Mouse (Mus musculus) megakaryocyte progenitor cell, adult 5-6 weeks (primary cell): Measurements from ENCODE around the gene Slc38a1. TPM values are rescaled to one million over a fixed set of nuclear protein-coding genes. Genes with fewer than 3 reads are reported as not detected.

Experiments
- ATAC-seq: replicated peaks from 2 replicates; pipeline ENCODE4 v1.8.0; 2016; ENCODE audit warnings: mild to moderate bottlenecking, moderate TSS enrichment, inconsistent platforms; ENCODE audit not compliant: poor library complexity
- total RNA-seq, 2 experiments: library from RNA; stranded (forward) in 1 of 2; stranded (reverse) in 1 of 2; fragments of 157-497, 149-512 nt in 1 of 2; fragments of 200-1000 nt in 1 of 2; gene quantifications; 2 replicates each; pipeline versions ENCODE4 v1.2.3 to v1.2.4; 2015 to 2017

Slc38a1 gene
- total RNA-seq, 2 experiments from 2014 or later = 53.2 to 107 TPM

- no peak for ATAC-seq
These were observed 74.3 kb downstream of the Slc38a1 start for GRCm38 (mm10) chr15:96568271-96568982.

DNA sequence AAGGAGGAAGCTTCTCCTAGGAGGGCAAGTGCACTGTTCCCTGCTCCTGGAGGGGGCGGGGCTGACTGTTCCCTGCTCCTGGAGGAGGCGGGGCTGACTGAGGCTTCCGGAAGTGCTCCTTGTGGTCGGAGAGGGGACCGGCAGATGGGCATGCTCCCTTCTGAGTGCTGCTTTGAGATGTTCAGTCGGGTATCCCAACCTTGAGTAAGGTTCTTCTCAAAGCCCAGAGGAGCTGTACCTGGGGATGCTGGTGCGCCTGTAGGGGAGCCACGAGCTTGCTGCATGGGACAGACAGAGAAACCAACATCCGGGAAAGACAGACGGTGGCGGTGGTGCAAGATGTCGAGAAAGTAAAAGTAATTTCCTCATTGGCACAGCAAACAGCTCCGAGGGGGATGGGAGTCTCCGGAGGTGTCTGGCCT, 75.9 kb downstream of the Slc38a1 start:
- peak; percentile 67 for ATAC-seq

- peak; percentile 46 for ATAC-seq
These were observed 78.9 kb downstream of the Slc38a1 start for GRCm38 (mm10) chr15:96563852-96564251.

- peak; percentile 71 for ATAC-seq
These were observed 80.2 kb downstream of the Slc38a1 start for GRCm38 (mm10) chr15:96562521-96562920.

- no peak for ATAC-seq
These were observed 82.0 kb downstream of the Slc38a1 start for GRCm38 (mm10) chr15:96560576-96561298.

- ATAC-seq = peak; percentile 100
These were observed 90.9 kb downstream of the Slc38a1 start for GRCm38 (mm10) chr15:96551569-96552380.

DNA sequence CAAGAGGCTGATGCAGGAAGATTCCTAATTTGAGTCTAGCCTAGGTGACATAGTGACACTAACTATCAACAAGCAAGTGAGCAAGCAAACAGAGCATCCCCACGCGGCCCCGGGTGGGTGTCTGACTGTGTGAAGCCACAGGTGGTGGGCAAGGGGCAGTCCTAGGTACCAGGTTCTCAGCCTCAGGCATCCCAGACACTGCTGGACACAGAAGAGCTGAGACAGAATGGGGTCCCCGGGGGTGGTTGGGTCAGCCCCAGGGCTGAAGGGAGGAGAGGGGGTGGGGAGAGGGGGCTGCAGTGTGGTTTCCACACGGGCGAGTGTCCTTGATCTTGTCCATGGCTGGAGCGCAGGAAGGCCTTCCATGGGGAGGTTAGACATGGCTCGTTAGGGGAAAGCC, 91.6 kb downstream of the Slc38a1 start:
- ATAC-seq = no peak

- ATAC-seq = no peak
These were observed 94.3 kb downstream of the Slc38a1 start for GRCm38 (mm10) chr15:96548363-96548762.

DNA sequence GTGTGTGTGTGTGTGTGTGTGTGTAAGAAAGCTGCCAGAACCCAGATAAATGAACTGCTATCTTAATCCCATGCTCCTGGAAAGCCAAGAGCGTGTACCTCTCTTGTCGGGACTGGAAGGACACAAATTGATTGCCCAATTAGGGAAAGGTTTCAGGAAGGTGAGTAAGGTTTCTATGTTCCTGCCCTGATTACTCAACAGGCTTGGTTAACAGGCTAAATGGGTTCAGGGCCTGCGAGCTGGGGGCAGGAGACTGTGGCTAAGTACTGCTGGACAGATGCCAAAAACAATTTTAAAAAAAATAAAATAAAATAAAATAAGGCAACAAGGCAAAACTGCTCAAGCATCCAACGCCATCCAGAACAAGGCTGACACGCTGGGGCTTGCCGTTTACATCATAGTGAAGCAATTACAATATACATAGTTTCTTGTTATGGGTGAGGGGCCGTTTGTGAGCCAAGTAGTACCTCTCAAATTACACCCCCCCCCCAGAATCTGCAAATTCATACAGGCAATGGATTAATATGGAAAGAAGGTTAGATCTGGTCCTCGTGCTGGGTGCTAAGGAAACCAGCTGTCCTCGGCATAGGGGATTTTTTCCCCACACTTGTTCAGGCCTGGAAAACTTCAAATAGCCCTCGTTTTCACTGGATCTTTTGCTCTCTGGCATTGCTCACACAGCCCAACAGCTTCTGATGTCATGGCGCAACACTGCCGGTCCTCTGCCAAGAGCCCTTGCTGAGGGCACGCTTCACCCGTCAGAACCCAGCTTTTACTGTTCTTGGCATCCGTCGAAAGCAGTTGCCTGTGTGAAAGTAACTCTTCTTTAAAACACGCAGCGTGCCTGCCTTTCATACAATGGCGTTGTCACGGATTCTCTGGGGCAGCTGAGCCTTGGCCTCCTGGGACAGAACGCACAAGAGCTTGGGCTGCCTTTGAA, 95.2 kb downstream of the Slc38a1 start:
- ATAC-seq = no peak

DNA sequence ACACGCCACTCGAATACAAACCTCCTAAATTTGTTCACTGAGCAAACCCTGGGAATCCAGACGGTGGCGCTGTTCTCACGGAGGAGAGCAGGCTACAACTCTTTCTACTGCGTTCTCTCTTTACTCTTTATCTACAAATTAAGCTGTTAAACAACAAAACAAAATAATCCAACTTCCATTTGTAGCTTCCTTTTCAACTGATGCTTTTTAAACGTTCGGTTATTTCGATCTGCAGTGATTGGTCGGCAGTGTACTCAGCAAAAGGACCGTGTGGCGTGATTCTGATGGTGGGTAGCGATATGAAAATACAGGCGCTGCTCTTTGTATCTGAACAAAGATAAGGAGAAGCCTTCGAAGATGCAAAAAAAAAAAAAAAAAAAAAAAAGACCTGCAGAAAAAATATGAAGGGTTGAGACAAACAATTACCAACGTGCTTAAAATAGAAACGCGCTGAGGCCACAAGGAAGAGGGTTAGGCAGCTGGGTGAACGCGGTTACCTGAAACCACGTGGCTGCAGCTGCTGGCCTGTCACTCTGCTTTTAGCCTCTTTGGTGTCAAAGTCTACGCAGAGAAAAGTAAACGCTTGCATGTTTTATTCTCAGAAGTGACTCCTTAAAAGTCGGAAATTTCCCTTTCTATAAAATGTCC, 99.4 kb downstream of the Slc38a1 start:
- peak; percentile 90 for ATAC-seq

DNA sequence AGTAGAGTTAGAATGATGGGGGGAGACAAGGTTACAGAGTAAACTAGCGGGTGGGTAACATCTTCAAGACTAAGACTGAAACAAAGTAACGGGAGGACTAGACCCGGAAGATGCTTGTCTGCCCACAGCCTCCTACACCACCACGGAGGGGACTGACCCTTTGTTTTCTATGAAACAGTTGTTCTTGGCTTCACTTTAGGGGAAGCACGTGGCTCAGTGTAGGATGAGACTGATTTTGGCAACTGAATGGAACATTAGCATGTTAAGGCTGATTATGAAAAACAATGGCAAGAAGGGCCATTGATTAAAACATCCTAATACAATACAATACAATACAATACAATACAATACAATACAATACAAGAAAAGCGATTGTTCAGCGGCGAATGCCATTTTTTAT, 100.6 kb downstream of the Slc38a1 start:
- ATAC-seq = no peak

GRCm38 (mm10) chr15:96537272-96537671, 105.4 kb downstream of the Slc38a1 start:
- no peak for ATAC-seq

GRCm38 (mm10) chr15:96536412-96536811, 106.3 kb downstream of the Slc38a1 start:
- no peak for ATAC-seq

DNA sequence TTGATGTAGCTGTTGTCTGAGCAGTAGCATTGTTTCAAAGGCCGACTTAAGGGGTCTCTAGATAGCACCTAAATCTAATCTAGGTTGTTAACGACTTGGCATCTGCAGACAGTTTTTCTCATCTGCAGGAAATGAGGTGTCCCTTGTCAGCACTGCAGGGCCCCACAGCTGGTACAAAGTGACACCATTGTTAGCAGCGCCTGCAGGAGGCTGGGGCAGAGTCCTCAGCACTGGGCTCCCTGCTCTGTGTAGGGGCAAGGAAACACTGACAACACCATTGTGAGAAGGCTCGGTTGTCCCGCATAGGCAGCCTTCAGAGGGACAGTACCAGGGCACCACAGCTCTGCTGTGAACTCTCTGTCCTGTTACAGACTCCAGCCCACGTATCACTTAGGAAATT, 115.0 kb downstream of the Slc38a1 start:
- no peak for ATAC-seq

DNA sequence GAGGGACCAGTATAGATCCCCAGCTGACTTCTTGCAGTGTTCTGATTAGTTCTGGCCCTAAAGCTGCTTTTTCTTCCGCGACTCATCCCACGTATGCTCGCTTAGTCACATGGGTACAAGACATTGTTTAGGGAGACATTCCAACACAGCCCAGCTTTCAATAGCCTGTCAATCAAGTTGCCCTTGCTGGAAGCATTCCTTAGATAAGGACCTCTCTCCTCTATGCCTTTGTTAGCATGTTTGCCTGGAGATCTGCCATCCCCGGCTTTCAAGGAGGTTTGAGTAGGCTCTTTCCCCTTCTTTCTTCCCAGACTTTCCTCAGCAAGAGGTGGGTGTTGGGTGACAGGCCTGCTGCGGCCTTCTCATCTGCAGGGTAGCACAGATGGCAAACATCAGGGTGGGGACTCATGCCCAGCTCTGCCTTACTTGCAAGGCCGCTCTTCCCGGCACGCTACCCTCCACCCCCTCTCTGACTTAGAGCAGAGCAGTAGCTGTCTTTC, 118.4 kb downstream of the Slc38a1 start:
- no peak for ATAC-seq

Other genes starting within 250 kb of the Slc38a1 start
- gene Scaf11, start 182.1 kb downstream of the Slc38a1 start, total RNA-seq (2015) = 96.1 and 99.7 TPM in 2 replicates
- 120 and 136 TPM in 2 replicates for gene Scaf11, start 182.1 kb downstream of the Slc38a1 start, total RNA-seq (2017)
- gene Slc38a2, start 56.8 kb upstream of the Slc38a1 start, total RNA-seq (2015) = 149 and 157 TPM in 2 replicates
- gene Slc38a2, start 56.8 kb upstream of the Slc38a1 start, total RNA-seq (2017) = 70.7 and 73.4 TPM in 2 replicates